Mouse (Mus musculus) cerebellum, adult (tissue): ENCODE data around the gene Kcnq5.
"Not testable (repeated sequence)": the region's sequence is repeated elsewhere in the genome, so short reads cannot be mapped to it uniquely, and the experiment has no call there.

Source experiments
- ATAC-seq: cut with Nextera tagmentation; 2 replicates; pipeline ENCODE4 v1.9.2; 2017; ENCODE audit warnings: mild to moderate bottlenecking, moderate library complexity, mixed read lengths; ENCODE audit not compliant: insufficient number of reproducible peaks, low FRiP score, low TSS enrichment

Gene Kcnq5

DNA sequence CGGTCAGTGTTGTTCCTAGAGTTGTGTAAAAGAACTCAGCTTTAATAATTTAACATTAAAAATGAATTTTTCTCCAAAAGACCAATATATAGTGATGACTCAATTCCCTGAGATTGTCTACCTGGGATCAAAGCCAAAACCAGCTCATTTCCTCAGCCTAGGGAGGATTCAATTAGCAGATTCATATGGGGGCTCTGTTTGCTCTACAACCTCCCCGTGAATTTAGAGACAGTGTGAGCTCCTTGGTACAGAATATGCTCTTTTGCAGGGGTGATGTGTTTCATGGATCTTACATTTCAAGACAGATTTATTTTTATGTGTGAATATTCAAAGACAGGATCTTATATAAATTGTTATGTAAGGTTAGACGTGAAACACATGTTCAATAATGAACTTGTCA lies 284.9 kb downstream of the Kcnq5 start:
- no peak for ATAC-seq

DNA sequence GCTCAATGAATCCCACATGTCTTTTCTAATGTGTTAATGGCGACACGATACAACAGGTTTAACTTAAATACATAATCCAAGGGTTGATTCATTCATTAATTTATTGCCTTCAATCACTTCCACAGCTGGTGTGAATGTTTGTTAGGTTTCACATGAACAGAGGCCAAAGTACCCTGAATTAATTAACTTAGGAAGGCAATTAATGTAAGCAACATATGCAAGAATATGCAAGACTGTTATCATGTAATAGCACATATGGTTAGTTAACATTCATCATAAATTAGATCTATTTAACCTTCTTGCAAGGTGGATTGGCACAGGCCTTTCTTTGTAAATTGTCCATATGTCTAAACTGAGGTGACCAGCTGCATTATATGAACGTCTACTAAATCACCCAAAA lies 300.9 kb downstream of the Kcnq5 start:
- ATAC-seq, result no peak

DNA sequence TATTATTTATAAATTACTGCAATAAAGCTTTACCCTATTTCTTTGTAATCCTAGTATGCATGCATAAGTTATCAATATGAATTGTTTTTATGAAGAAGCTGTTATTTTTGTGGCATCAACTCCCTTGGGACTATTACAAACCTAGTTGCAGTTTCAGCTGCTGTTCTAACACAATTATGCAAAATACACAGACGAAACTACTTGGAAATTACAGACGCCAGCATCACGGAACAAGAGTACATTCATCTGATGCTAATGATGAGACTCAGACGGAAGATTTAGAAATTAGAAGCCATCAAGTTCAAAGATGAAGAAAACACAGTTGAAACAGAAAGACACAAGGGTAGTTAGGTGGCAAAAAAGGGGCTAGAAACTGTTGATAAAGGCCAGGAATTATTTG lies 310.9 kb downstream of the Kcnq5 start:
- no peak for ATAC-seq

GRCm38 (mm10) chr1:21635406-21635805 lies 326.3 kb downstream of the Kcnq5 start:
- ATAC-seq, result no peak

- ATAC-seq, result no peak
Observed at GRCm38 (mm10) chr1:21634013-21634412, 327.7 kb downstream of the Kcnq5 start.

GRCm38 (mm10) chr1:21622455-21622854 lies 339.3 kb downstream of the Kcnq5 start:
- no peak for ATAC-seq

DNA sequence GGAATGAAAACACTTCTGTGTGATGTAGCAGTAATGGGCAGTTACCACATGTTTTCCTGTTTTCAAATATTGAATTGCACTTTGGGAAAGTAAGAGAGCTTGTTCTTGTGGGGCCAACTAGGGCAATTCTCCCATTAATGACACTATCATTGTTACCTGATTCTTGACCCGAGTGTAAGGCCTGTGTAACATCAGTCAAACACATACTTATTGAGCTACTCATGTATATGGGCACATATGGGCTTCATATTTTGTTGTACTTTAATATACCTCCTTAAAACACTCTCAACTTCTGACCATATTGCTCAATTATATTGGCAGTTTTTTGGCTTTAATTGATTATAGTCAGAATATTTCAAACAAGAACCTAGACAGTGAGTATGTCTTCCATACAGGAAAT lies 339.7 kb downstream of the Kcnq5 start:
- no peak for ATAC-seq

DNA sequence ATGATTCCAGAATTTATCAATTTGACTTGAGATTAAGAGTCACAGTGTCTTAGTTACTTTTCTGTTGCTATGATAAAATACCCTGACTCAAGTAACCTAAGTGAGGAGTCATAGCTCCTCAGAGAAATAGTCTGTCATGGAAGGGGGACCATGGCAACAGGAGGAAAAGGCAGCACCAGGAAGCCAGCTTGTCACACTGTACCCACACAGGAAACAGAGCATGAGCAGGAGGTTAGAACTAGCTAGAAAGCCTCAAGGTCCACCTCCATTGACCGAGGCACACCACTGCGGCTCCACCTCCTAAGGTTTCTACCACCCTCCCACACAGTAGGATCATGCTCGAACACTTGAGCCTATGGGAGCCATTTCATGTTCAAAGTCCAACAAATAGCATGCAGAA lies 343.0 kb downstream of the Kcnq5 start:
- ATAC-seq, result no peak

- ATAC-seq, result no peak
Observed at GRCm38 (mm10) chr1:21616666-21617065, 345.1 kb downstream of the Kcnq5 start.

GRCm38 (mm10) chr1:21613933-21614332 lies 347.8 kb downstream of the Kcnq5 start:
- no peak for ATAC-seq

- no peak for ATAC-seq
Observed at GRCm38 (mm10) chr1:21604003-21604402, 357.7 kb downstream of the Kcnq5 start.

- ATAC-seq, result no peak
Observed at GRCm38 (mm10) chr1:21602567-21602966, 359.2 kb downstream of the Kcnq5 start.

DNA sequence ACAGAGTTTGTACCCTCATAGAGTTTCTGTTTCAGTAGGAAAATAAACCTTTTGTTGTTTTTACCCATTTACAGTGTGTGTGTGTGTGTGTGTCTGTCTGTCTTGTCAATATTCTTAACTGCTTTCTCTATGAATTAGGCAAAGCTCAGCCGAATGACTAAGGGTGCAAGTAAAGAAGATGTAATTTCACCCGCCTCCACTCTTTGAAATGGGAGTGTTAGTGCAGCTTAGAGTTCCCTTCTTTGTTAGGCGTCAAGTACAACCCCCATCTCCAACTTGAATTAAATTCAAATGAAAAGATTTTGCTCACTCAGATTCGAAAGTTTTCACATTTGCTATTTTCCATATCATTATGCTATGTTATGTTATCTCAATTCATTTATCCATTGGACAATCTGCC lies 361.1 kb downstream of the Kcnq5 start:
- no peak for ATAC-seq

- ATAC-seq, result no peak
Observed at GRCm38 (mm10) chr1:21593872-21594271, 367.9 kb downstream of the Kcnq5 start.

DNA sequence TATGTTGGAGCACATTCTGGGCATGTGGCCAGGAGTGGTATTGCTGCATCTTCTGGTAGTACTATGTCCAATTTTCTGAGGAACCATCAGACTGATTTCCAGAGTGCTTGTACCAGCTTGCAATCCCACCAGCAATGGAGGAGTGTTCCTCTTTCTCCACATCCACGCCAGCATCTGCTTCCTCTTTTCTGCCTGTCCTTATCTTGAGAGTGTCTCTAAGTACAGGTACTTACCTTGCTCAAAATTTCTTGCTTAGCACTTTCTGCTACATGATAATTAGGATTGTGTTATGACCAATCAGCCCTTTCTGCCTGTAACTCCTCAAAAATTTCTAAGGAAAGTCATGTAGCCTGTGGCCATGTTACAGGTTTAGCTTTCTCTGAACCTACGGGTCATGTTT lies 394.3 kb downstream of the Kcnq5 start:
- not testable (repeated sequence) for ATAC-seq

DNA sequence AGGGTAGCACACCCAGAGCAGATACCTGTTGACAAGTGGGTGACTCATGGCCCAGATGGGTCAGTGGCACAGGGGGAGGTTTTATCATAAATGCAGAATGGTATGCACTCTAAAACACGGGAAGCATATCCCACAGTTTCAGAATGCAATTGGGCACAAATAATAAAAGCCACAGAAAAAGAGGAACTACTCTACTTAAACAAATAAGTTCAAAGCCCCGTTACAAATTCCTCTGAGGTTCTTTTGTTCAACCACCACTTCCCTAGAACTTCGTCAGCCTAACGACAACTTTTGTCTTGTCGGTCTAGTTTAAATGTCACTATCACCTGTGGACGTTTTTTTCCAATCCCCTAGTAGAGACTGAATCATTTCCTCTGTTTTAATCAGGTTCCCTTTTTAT lies 407.1 kb downstream of the Kcnq5 start:
- ATAC-seq, result no peak

- ATAC-seq, result no peak
Observed at GRCm38 (mm10) chr1:21552715-21553114, 409.0 kb downstream of the Kcnq5 start.

- no peak for ATAC-seq
Observed at GRCm38 (mm10) chr1:21543909-21544308, 417.8 kb downstream of the Kcnq5 start.

- no peak for ATAC-seq
Observed at GRCm38 (mm10) chr1:21539486-21539885, 422.3 kb downstream of the Kcnq5 start.

DNA sequence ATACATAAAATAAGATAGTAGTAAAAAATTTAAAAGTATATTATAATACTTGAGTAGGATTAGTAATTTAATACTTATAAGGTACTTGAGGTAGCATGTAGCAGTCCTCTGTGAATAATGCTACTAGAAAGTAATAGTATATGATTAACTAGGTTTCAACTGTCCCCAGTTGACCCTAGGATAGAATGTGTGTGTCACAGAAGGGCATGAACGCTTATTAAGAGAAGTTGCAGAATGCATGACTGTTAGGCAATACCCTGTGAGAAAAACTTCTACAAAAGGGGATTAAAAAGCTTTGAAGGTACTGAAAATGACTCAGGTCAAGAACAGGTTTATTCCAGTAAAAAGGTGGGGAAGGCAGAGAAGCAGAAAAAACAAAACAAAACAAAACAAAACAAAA lies 430.9 kb downstream of the Kcnq5 start:
- no peak for ATAC-seq

- no peak for ATAC-seq
Observed at GRCm38 (mm10) chr1:21521995-21522394, 439.7 kb downstream of the Kcnq5 start.

DNA sequence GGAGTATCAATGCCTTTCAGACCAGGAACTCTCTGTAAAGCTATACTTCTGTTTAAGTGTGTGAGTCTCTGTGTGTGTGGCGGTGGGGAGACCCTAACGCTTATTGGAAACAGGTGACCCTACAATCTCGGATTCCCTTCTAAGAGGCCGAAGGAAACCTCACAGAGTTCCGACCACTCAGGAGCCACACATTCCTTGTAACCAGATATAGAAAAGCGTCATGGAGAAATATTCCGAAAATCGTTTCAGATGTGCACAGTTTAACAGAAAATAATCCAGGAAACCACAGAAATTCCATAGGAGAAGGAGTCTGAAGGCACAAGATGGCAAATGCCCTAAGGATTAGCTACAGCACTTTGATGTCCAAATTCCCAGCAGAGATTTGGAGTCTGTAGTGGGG lies 440.3 kb downstream of the Kcnq5 start:
- ATAC-seq, result no peak

DNA sequence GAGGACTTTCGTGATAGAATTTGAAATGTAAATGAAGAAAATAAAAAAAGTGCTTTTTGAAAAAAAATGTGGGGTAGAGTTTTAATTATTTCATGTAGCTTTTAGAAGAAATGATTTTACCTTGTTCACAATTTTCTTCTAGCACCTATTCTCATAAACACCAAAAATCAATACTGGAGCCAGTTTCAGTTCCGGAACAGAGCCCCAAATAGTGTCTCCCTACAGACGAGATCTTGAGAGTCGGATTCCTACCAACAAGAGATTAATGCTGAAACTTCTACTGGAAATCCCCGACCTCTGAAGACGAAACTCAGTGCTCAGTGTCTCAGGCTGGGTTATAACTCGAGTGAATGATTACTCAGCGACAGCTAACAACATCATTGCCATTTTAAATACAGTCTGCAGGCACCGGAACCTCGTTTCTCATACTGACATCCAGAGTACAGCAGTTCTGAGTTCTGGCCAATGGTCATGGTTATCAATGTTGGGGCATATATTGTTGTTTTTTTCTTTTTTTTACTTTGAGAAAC lies 441.6 kb downstream of the Kcnq5 start:
- ATAC-seq, result no peak
